Mouse (Mus musculus) hindbrain, embryonic 11.5 days (tissue): Measurements from ENCODE around the gene Dek. TPM values are rescaled to one million over a fixed set of nuclear protein-coding genes. Genes with fewer than 3 reads are reported as not detected.

Experiments
- ATAC-seq: fragments of 200-750 bp; cut with Nextera tagmentation; 2 replicates; pipeline ENCODE4 v1.8.0; 2017; ENCODE audit warnings: mild to moderate bottlenecking, moderate TSS enrichment, moderate library complexity; ENCODE audit not compliant: low FRiP score
- DNase-seq: peaks from one replicate; pipeline ENCODE4 v3.0.0-alpha.2; 2015; ENCODE audit warnings: low spot score
- H3K27ac ChIP-seq: fragments of 300-500 bp; sonication (generic); 2 replicates; pipeline ENCODE4 v1.5.1; 2014; ENCODE audit warnings: mild to moderate bottlenecking, low read depth, low read length
- H3K27me3 ChIP-seq: fragments of 300-500 bp; sonication (generic); 2 replicates; pipeline ENCODE4 v1.6.1; 2014; ENCODE audit warnings: mild to moderate bottlenecking, low read length, moderate library complexity, mixed read lengths; ENCODE audit not compliant: control insufficient read depth, insufficient read depth
- H3K36me3 ChIP-seq: fragments of 300-500 bp; sonication (generic); 2 replicates; pipeline ENCODE4 v1.6.1; 2014; ENCODE audit warnings: mild to moderate bottlenecking, low read length, moderate library complexity, mixed read lengths; ENCODE audit not compliant: control insufficient read depth, insufficient read depth
- H3K4me1 ChIP-seq: fragments of 300-500 bp; sonication (generic); replicated peaks from 2 replicates; pipeline ENCODE4 v1.6.1; 2014; ENCODE audit warnings: low read length, mixed read lengths; ENCODE audit not compliant: control insufficient read depth, insufficient read depth
- H3K4me2 ChIP-seq: fragments of 300-500 bp; sonication (generic); replicated peaks from 2 replicates; pipeline ENCODE4 v1.6.1; 2014; ENCODE audit warnings: mild to moderate bottlenecking, low read depth, low read length
- H3K4me3 ChIP-seq: fragments of 300-500 bp; sonication (generic); 2 replicates; pipeline ENCODE4 v1.5.1; 2014; ENCODE audit warnings: low read depth, low read length
- H3K9ac ChIP-seq: fragments of 300-500 bp; sonication (generic); 2 replicates; pipeline ENCODE4 v1.6.1; 2014; ENCODE audit warnings: low read depth, low read length
- H3K9me3 ChIP-seq: fragments of 300-500 bp; sonication (generic); 2 replicates; pipeline ENCODE4 v1.6.1; 2016; ENCODE audit warnings: low read length; ENCODE audit not compliant: control insufficient read depth
- WGBS: fragments of 180-500 bp; shearing (Covaris S2); extraction: QIAGEN DNeasy Blood & Tissue Kit; methylation state at CpG from one replicate; pipeline ENCODE4 v1.1.7; 2014; 5-methylcytosine and 5-hydroxymethylcytosine counted together
- polyA plus RNA-seq: library from polyadenylated mRNA; unstranded; fragments of >200 nt; fragmentation: Nextera tagmentation; extraction: Ambion mirVana; gene quantifications from 2 replicates; pipeline ENCODE4 v1.2.1, GENCODE M21; 2014

The Dek gene
- 312 and 335 TPM in 2 replicates for polyA plus RNA-seq

DNA sequence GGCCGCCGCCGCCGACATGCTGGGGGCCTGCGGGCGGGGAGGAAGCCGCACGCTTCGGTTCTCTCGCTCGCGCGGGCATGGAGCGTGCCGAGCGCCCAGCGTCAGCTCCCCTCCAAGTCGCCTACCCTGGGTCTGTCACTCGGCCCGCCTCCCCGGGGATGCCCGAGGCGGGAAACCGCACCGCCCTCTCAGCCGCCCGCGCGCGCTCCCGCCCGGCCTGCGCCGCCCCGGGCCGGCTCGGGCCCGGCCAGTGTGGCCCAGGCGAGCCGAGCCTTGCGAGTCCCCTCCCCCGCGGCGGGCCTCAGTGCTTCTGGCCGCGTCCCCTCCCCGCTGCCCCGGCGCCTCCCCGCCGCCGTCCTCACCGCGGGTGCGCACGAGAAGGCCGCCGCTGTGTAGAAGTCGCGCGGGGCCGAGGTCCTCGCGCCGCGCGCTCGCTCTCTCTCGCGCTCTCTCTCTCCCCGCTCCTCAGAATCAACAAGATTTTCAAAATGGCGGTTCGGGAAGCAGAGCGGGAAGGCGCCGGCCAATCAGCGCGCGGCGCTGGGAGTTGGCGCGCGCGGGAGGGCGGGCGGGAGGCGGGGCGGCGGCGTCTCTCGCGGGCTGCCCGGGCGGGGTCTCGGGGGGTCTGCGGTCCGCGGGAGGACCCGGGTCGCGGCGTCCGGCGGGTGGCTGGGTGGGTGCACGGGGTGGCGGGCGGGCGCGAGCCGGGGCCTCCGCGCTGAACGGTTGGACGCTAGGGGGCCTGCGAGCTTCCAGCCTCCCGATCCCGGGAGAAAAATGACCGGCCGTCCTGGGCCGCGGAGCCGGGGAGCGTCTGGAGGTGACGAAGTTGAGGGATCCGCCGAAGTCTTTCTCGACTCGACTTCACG lies at the start of gene Dek:
Gene Dek, minus strand, starts transcription at position 491 of the 869 bp plus-strand sequence.
- under 1% methylated on average over 88 of the region's 129 CpGs for WGBS
- peak; percentile 94 for ATAC-seq
- H3K4me3 ChIP-seq, result peak within 1 kb of the TSS; percentile 98
- H3K9ac ChIP-seq, result peak within 1 kb of the TSS; percentile 99
- H3K27ac ChIP-seq, result peak within 1 kb of the TSS; percentile 99
- peaks cover 4% of the 10 kb centered on the region for H3K4me1 ChIP-seq
- no peaks in the 10 kb centered on the region for H3K36me3 ChIP-seq
- H3K27me3 ChIP-seq, result no peaks in the 10 kb centered on the region
- H3K4me2 ChIP-seq, result peak within 1 kb of the TSS; percentile 65
- H3K9me3 ChIP-seq, result no peaks in the 10 kb centered on the region
- DNase-seq, result peak; percentile 90

- 81% methylated on average over 4 of the region's 4 CpGs for WGBS
- no peak for DNase-seq
- H3K9ac ChIP-seq, result no peak overlapping the region
- ATAC-seq, result no peak
- no peak overlapping the region for H3K27ac ChIP-seq
- H3K36me3 ChIP-seq, result no peaks in the 10 kb centered on the region
- no peak overlapping the region for H3K4me3 ChIP-seq
- H3K4me1 ChIP-seq, result no peaks in the 10 kb centered on the region
- H3K27me3 ChIP-seq, result no peaks in the 10 kb centered on the region
- no peak overlapping the region for H3K4me2 ChIP-seq
- no peaks in the 10 kb centered on the region for H3K9me3 ChIP-seq
These were observed 48.9 kb upstream of the Dek start for GRCm38 (mm10) chr13:47154866-47155265.

GRCm38 (mm10) chr13:47153206-47153605 lies 47.2 kb upstream of the Dek start:
- 77% methylated on average over 5 of the region's 5 CpGs for WGBS
- H3K27ac ChIP-seq, result no peak overlapping the region

DNA sequence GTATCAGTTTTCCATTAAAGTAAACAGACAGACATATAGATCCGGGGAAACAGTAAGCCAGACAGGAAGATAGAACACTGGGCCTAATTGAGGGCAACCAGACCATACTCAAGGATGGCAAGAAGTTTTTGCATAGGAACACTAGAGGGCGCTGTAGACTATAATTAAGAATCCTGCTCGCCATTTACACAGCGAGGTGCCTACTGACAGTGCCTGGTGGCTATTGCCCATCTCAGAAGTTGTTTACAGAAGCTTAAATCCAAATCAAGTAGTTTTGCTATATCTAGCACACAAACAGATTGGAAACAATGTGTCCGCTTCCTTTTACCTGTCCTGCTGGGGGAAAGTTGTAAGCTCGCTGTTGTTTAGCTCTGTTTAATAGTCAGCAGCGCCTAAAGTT lies 46.4 kb upstream of the Dek start:
- 29% methylated on average over 7 of the region's 7 CpGs for WGBS
- DNase-seq, result peak; percentile 86
- no peak overlapping the region for H3K4me3 ChIP-seq
- ATAC-seq, result no peak
- no peak overlapping the region for H3K4me2 ChIP-seq
- H3K36me3 ChIP-seq, result no peaks in the 10 kb centered on the region
- H3K4me1 ChIP-seq, result no peaks in the 10 kb centered on the region
- no peaks in the 10 kb centered on the region for H3K27me3 ChIP-seq
- no peak overlapping the region for H3K9ac ChIP-seq
- no peaks in the 10 kb centered on the region for H3K9me3 ChIP-seq
- no peak overlapping the region for H3K27ac ChIP-seq

More at GRCm38 (mm10) chr13:47153206-47153605, 47.2 kb upstream of the Dek start:
- no peaks in the 10 kb centered on the region for H3K9me3 ChIP-seq
- DNase-seq (no peak), ATAC-seq (no peak)
- H3K27me3 ChIP-seq, result no peaks in the 10 kb centered on the region
- H3K36me3 ChIP-seq, result no peaks in the 10 kb centered on the region
- no peak overlapping the region for H3K4me3 ChIP-seq
- H3K4me2 ChIP-seq, result no peak overlapping the region
- H3K9ac ChIP-seq, result no peak overlapping the region
- no peaks in the 10 kb centered on the region for H3K4me1 ChIP-seq

DNA sequence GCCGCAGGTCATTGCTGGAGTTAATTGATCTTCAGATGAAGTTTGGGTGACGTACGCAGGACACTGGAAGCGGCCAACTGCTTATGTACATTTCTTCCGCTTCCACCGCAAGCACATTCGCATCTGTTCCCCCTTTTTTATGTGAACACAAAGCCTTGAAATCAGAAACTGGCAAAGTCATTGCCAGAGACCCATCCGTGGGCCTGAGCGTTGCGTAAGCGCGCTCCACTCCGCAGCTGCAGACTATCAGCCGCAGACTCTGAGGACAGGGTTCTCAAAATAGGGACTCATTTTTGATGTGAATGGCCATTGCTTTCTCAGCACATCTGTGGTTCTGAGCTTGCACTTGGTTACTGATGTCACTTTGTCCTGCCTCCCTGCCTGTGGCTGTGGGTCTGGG lies 45.1 kb upstream of the Dek start:
- Histone ChIP-seq H3K9me3 (no peaks in the 10 kb centered on the region), H3K4me2 (no peak overlapping the region), H3K4me3 (no peak overlapping the region), H3K9ac (no peak overlapping the region), H3K27ac (no peak overlapping the region), H3K36me3 (no peaks in the 10 kb centered on the region), H3K27me3 (no peaks in the 10 kb centered on the region), H3K4me1 (no peaks in the 10 kb centered on the region)
- WGBS, result 95% methylated on average over 14 of the region's 14 CpGs
- ATAC-seq, result no peak
- no peak for DNase-seq

DNA sequence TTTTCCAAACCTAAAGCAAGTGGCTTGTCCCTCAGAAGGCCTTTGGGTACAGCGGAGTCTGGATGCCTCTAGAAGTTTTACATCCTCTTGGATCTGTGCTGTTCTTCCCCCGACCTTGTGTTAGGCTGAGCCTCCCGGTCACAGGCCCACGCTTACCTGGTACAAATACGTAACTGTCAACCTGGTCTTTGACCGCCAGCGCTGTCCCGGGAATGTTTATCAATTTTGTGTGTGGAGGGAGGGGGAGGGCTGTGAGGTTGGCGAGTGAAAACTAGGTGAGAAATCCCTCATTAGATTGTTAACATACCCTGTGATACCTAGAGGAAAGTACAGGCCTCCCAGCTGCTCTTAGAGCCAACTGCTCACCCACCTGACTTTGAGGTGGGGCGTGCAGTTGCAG lies 44.0 kb upstream of the Dek start:
- Histone ChIP-seq H3K27me3 (no peaks in the 10 kb centered on the region), H3K27ac (no peak overlapping the region), H3K9ac (no peak overlapping the region), H3K4me3 (no peak overlapping the region), H3K4me2 (no peak overlapping the region), H3K4me1 (no peaks in the 10 kb centered on the region), H3K9me3 (no peaks in the 10 kb centered on the region), H3K36me3 (no peaks in the 10 kb centered on the region)
- 91% methylated on average over 10 of the region's 10 CpGs for WGBS
- DNase-seq, result no peak
- no peak for ATAC-seq

GRCm38 (mm10) chr13:47148573-47148972 lies 42.6 kb upstream of the Dek start:
- H3K4me3 ChIP-seq, result no peak overlapping the region
- WGBS, result 69% methylated on average over 11 of the region's 11 CpGs
- no peak overlapping the region for H3K4me2 ChIP-seq
- DNase-seq (no peak), ATAC-seq (no peak)
- H3K9ac ChIP-seq, result no peak overlapping the region
- H3K27me3 ChIP-seq, result no peaks in the 10 kb centered on the region
- H3K27ac ChIP-seq, result no peak overlapping the region
- no peaks in the 10 kb centered on the region for H3K36me3 ChIP-seq
- H3K9me3 ChIP-seq, result no peaks in the 10 kb centered on the region
- H3K4me1 ChIP-seq, result no peaks in the 10 kb centered on the region

- no peaks in the 10 kb centered on the region for H3K36me3 ChIP-seq
- no peak overlapping the region for H3K9ac ChIP-seq
- H3K27me3 ChIP-seq, result no peaks in the 10 kb centered on the region
- no peak overlapping the region for H3K4me3 ChIP-seq
- no peaks in the 10 kb centered on the region for H3K4me1 ChIP-seq
- DNase-seq, result no peak
- H3K4me2 ChIP-seq, result no peak overlapping the region
- ATAC-seq, result no peak
- no peaks in the 10 kb centered on the region for H3K9me3 ChIP-seq
- H3K27ac ChIP-seq, result no peak overlapping the region
- 81% methylated on average over 7 of the region's 7 CpGs for WGBS
These were observed 40.4 kb upstream of the Dek start for GRCm38 (mm10) chr13:47146388-47146787.

DNA sequence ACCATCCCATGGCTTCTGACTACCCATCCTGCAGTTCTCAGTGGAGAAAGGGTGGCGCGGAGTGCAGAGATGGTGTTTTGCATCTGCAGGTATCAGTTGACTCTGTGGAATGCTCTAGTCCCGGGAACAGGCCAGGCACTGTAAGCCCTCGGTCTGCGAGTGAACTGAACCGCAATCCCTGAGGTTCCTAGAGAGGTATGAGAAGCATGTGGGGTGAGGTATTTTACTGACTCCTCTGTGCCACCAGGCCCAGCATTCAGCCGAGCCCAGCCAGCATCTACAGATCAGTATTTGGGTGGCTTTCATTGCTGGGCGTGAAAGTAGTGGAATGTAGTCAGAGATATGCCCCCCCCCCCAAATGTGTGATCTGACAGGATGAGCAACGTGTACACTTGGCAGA lies 39.9 kb upstream of the Dek start:
- ATAC-seq (no peak), DNase-seq (no peak)
- Histone ChIP-seq H3K9me3 (no peaks in the 10 kb centered on the region), H3K4me1 (no peaks in the 10 kb centered on the region), H3K27ac (no peak overlapping the region), H3K4me2 (no peak overlapping the region), H3K36me3 (no peaks in the 10 kb centered on the region), H3K27me3 (no peaks in the 10 kb centered on the region), H3K9ac (no peak overlapping the region), H3K4me3 (no peak overlapping the region)
- WGBS, result 76% methylated on average over 9 of the region's 9 CpGs
